Mouse (Mus musculus) forebrain, embryonic 11.5 days (tissue): ENCODE results near the gene Celf6. TPM values are rescaled to one million over a fixed set of nuclear protein-coding genes. Genes with fewer than 3 reads are reported as not detected.

Source experiments
- ATAC-seq: fragments of 200-750 bp; cut with Nextera tagmentation; replicated peaks from 2 replicates; pipeline ENCODE4 v1.8.0; 2017; ENCODE audit warnings: moderate TSS enrichment; ENCODE audit not compliant: low FRiP score
- DNase-seq: peaks from one replicate; pipeline ENCODE4 v3.0.0-alpha.2; 2017; ENCODE audit warnings: low spot score
- H3K27ac ChIP-seq: fragments of 300-500 bp; sonication (generic); 2 replicates; pipeline ENCODE4 v1.5.1; 2014; ENCODE audit warnings: low read depth, low read length
- H3K27me3 ChIP-seq: fragments of 300-500 bp; sonication (generic); 2 replicates; pipeline ENCODE4 v1.6.1; 2014; ENCODE audit warnings: mild to moderate bottlenecking, low read length, mixed read lengths; ENCODE audit not compliant: control insufficient read depth, insufficient read depth
- H3K36me3 ChIP-seq: fragments of 300-500 bp; sonication (generic); 2 replicates; pipeline ENCODE4 v1.6.1; 2014; ENCODE audit warnings: mild to moderate bottlenecking, low read length, moderate library complexity, mixed read lengths; ENCODE audit not compliant: control insufficient read depth, insufficient read depth
- H3K4me1 ChIP-seq: fragments of 300-500 bp; sonication (generic); replicated peaks from 2 replicates; pipeline ENCODE4 v1.6.1; 2014; ENCODE audit warnings: low read length, mixed read lengths; ENCODE audit not compliant: control insufficient read depth, insufficient read depth
- H3K4me2 ChIP-seq: fragments of 300-500 bp; sonication (generic); 2 replicates; pipeline ENCODE4 v1.6.1; 2014; ENCODE audit warnings: low read depth, mild to moderate bottlenecking, low read length, moderate library complexity, mixed read lengths; ENCODE audit not compliant: severe bottlenecking
- H3K4me3 ChIP-seq: fragments of 300-500 bp; sonication (generic); 2 replicates; pipeline ENCODE4 v1.5.1; 2014; ENCODE audit warnings: low read depth, low read length
- H3K9ac ChIP-seq: fragments of 300-500 bp; sonication (generic); 2 replicates; pipeline ENCODE4 v1.6.1; 2014; ENCODE audit warnings: low read length
- H3K9me3 ChIP-seq: fragments of 300-500 bp; sonication (generic); 2 replicates; pipeline ENCODE4 v1.6.1; 2016; ENCODE audit warnings: low read length, mixed read lengths; ENCODE audit not compliant: control insufficient read depth
- WGBS: fragments of 180-500 bp; shearing (Covaris S2); extraction: QIAGEN DNeasy Blood & Tissue Kit; methylation state at CpG from one replicate; pipeline ENCODE4 v1.1.7; 2014; 5-methylcytosine and 5-hydroxymethylcytosine counted together
- polyA plus RNA-seq: library from polyadenylated mRNA; unstranded; fragments of >200 nt; fragmentation: Nextera tagmentation; extraction: Ambion mirVana; gene quantifications from 2 replicates; pipeline ENCODE4 v1.2.1, GENCODE M21; 2014

The Celf6 gene
- polyA plus RNA-seq, 1 experiment from 2014 or later: 8.3 TPM

DNA sequence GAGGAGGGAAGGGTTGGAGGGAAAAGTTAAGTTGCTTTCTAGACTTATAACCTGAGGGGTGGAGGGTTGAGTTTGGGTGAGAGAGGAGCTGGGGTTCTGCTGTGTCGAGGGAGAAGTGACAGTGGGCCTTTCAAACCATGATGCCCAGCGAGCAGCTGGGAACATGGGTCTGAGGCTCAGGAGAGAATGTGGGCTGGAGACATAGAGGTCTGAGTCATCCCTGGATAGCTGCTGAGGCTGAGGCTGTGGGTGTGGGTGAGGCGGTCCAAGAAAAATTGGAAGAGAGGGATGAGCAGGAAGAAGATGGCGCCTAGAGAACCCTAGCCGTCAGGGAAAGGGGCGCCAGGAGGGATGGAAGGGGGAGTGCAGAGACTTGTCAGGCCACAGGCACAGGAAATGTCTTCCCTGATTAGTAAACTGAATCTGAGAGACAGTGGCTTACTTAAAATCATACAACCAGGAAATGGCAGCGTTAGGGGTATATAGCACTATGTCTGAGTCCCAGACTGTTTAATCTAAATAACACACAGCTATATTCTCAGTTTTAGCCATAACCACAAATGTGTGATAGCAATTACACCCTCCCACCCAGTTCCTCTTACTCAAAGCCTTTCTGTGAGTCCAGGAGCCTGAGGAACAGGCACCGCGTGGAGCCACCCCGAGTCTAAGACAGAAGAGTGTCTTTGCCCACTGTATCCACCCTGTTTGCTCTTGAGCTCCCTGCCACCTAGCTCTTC is 12.2 kb downstream of the Celf6 start:
- H3K27me3 ChIP-seq: no peaks in the 10 kb centered on the region; the same call in 1 of the 2 replicates
- H3K9ac ChIP-seq: no peak overlapping the region
- no peaks in the 10 kb centered on the region for H3K9me3 ChIP-seq
- peaks cover 3% of the 10 kb centered on the region; the same call in 1 of the 2 replicates for H3K4me1 ChIP-seq
- no peak overlapping the region for H3K4me3 ChIP-seq
- no peak for ATAC-seq
- H3K36me3 ChIP-seq: no peaks in the 10 kb centered on the region
- WGBS: 80% methylated on average over 10 of the region's 10 CpGs
- H3K27ac ChIP-seq: no peak overlapping the region
- H3K4me2 ChIP-seq: no peak overlapping the region
- no peak for DNase-seq

DNA sequence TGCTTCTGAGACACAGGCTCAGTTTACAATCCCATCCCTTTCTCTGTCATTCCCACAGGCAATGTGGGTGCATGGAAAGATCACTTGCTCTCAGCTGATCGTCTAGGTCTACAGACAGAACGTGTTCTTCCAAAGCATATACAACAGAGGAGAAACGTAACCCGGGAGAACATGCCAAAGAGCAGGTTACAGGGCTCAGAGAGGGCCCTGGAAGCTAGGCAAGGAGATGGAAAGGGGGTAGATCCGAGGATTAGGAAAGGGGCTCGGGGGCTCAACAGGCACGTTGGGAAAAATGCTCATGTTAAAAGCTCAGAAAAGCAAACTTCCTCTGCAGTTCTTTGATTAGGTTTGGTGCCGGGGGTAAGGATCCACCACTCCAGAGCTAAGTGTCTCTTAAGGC is 23.9 kb downstream of the Celf6 start:
- Histone ChIP-seq H3K36me3 (no peaks in the 10 kb centered on the region), H3K4me3 (no peak overlapping the region), H3K4me1 (no peaks in the 10 kb centered on the region), H3K9ac (no peak overlapping the region), H3K9me3 (no peaks in the 10 kb centered on the region), H3K27me3 (no peaks in the 10 kb centered on the region), H3K4me2 (no peak overlapping the region), H3K27ac (no peak overlapping the region)
- DNase-seq: no peak
- ATAC-seq: no peak
- WGBS: 81% methylated on average over 8 of the region's 8 CpGs

DNA sequence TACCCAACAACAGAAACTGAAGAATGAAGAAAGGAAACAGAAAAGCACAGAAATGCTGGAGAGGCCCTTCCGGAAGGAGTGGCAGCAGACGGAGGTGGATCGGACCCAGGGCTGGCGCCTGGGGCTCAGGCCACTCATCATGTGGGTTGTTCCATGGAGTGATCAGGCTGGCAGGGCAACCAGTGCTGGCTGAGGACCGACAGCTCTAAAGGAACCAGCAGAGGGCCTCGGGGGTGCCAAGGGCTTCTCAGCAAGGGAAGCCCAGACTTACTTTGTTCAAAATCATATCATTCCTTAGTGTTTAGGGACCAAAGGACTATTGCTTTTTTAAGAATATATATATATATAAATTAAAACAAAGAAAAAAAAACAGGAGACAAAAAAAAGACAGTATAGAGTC is 28.2 kb downstream of the Celf6 start:
- no peak overlapping the region for H3K4me2 ChIP-seq
- H3K4me3 ChIP-seq: no peak overlapping the region
- H3K4me1 ChIP-seq: no peaks in the 10 kb centered on the region
- no peaks in the 10 kb centered on the region for H3K36me3 ChIP-seq
- H3K9ac ChIP-seq: no peak overlapping the region
- H3K9me3 ChIP-seq: no peaks in the 10 kb centered on the region
- H3K27ac ChIP-seq: no peak overlapping the region
- ATAC-seq: no peak
- WGBS: 67% methylated on average over 6 of the region's 6 CpGs
- no peak for DNase-seq
- H3K27me3 ChIP-seq: no peaks in the 10 kb centered on the region

DNA sequence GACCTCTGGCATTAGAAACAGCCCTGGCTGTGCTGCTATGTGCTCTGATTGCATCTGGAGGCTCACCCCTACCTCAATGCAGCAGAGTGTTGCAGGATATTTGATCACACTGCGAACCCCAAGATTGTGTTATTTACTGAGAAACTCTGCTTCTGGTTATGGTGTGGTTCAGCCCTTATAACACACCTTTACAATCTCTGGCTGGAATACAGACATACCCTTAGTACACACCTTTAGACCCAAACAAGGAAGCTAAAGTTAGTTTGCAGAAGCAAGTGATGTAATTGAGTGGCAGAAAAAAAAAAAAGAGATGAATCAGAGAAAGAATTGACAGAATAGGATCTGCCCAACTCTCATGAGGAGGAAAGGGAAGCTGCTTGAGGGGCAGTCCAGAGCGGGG is 33.2 kb downstream of the Celf6 start:
- 89% methylated on average over 2 of the region's 2 CpGs for WGBS
- H3K4me2 ChIP-seq: no peak overlapping the region
- ATAC-seq (no peak), DNase-seq (no peak)
- H3K9me3 ChIP-seq: no peaks in the 10 kb centered on the region
- H3K4me1 ChIP-seq: no peaks in the 10 kb centered on the region
- H3K27ac ChIP-seq: no peak overlapping the region
- H3K36me3 ChIP-seq: no peaks in the 10 kb centered on the region
- H3K4me3 ChIP-seq: no peak overlapping the region
- no peak overlapping the region for H3K9ac ChIP-seq
- H3K27me3 ChIP-seq: no peaks in the 10 kb centered on the region

DNA sequence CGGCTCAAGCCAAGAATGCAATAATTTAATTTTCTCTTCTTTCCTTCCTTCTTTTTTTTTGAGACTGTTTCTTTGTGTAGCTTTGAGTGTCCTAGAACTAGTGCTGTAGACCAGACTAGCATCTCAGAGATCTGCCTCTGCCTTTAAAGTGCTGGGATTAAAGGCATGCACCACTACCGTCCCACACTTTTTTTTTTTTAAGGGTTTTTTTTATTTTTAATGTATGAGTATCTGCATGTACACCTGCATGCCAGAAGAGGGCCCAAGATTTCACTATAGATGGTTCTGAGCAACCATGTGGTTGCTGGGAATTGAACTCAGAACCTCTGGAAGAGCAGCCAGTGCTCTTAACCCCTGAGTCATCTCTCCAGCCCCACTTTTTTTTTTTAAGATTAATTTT is 38.1 kb downstream of the Celf6 start:
- no peaks in the 10 kb centered on the region for H3K9me3 ChIP-seq
- no peak overlapping the region for H3K9ac ChIP-seq
- H3K27me3 ChIP-seq: no peaks in the 10 kb centered on the region
- H3K36me3 ChIP-seq: no peaks in the 10 kb centered on the region
- H3K4me1 ChIP-seq: no peaks in the 10 kb centered on the region
- no peak overlapping the region for H3K4me2 ChIP-seq
- 88% methylated on average over 2 of the region's 2 CpGs for WGBS
- no peak for DNase-seq
- no peak for ATAC-seq
- H3K4me3 ChIP-seq: no peak overlapping the region
- H3K27ac ChIP-seq: no peak overlapping the region

DNA sequence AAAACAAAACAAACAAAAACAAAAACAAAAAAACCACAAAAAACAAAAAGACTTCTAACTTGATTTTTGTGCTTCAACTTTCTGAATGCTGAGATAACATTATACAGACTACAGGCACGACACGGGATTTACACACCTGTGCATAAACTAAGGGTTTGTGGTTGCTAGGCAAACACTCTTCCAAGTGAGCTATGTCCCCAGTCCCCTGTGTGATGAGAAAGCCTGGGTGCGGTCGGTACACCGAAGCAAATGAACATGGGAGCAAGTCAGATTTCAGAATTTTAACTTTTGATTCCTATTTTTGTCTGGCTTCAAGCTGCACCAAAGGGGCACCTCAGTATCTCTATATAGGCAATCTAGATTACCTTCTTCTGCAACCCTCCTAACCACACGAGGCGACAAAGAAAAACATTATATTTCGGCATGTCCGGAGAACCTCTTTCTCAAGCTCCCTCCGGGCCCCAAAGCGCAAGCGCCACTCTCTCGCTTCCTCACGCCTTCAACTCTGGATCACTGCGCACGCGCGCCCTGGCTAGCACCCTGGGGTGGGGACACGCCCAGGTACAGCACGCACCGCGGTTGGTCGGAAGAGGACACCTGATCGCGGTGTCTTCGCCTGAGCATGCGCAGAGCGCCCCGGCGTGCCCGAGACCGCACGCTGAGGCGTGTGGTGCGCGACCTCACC is 39.0 kb downstream of the Celf6 start, which contains the start of gene Parp6:
TSS of gene Parp6 (plus strand) at position 663 of the 685 bp plus-strand sequence.
- H3K4me1 ChIP-seq: no peaks in the 10 kb centered on the region
- ATAC-seq: peak; percentile 99
- no peaks in the 10 kb centered on the region for H3K27me3 ChIP-seq
- peak within 1 kb of the TSS; percentile 84 for H3K27ac ChIP-seq
- peak within 1 kb of the TSS; percentile 51 for H3K4me2 ChIP-seq
- H3K9me3 ChIP-seq: no peaks in the 10 kb centered on the region
- peak within 1 kb of the TSS; percentile 87 for H3K4me3 ChIP-seq
- H3K36me3 ChIP-seq: no peaks in the 10 kb centered on the region
- DNase-seq: peak; percentile 99
- peak within 1 kb of the TSS; percentile 93 for H3K9ac ChIP-seq
- WGBS: 2% methylated on average over 36 of the region's 36 CpGs

DNA sequence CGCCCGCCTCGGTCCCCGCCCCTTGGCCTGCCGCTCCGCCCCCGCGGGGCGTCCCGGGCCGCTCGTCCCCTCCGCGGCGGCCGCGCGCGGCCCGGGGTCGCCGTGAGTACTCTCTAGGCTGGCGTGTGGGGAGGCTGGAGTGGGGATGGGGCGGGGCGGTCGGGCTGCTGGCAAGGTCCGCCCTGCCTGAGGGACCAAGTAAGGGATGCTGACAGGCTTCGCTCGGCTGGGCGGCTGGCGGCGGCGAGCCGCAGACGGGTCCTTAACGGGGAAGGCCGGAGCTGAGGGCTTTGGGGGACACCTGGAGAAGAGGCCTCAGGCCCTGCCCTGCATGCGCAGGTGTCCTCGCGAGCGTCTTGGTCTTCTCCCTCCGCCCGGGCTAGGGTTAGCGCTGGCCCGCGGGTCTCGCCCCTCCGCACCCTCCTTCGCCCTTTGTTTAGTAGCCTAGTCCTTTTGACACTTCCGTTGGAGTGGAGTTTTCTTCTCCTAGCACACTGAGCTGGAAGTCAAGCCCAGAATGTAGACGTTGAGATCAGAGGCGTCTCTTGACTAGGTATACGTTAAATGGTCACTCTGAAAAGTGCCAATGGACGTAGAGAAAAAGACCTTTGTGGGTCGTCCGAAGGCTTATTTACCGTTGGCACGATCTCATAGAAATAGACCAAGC is 39.7 kb downstream of the Celf6 start:
- WGBS: under 1% methylated on average over 56 of the region's 58 CpGs
- Histone ChIP-seq H3K4me1 (no peaks in the 10 kb centered on the region), H3K4me2 (peak overlapping the region; percentile 51), H3K4me3 (peak overlapping the region; percentile 87), H3K9ac (peak overlapping the region; percentile 93), H3K9me3 (no peaks in the 10 kb centered on the region), H3K36me3 (no peaks in the 10 kb centered on the region; the same call in 1 of the 2 replicates), H3K27me3 (no peaks in the 10 kb centered on the region), H3K27ac (peak overlapping the region; percentile 84)
- ATAC-seq (peak; percentile 67), DNase-seq (no peak)

DNA sequence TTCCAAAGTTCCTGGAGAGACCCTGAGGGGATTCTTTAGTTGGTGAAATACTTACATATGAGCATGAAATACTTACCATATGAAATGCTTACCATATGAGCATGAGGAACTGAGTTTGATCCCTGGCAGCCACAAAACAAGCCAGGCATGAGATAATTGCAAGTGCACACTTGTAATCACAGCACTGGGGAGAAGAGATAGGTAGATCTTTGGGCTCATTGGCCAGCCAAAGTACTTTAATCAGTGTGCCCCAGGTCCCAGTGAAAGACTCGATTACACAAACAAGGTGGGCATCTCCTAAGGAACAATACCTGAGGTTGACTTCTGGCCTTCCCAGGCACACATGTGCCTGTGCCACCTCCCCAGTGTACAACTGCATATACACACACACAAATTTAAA is 60.7 kb downstream of the Celf6 start:
- H3K4me2 ChIP-seq: no peak overlapping the region
- DNase-seq: no peak
- ATAC-seq: no peak
- H3K27ac ChIP-seq: no peak overlapping the region
- H3K4me3 ChIP-seq: no peak overlapping the region
- WGBS: 83% methylated on average over 1 of the region's 1 CpGs
- no peak overlapping the region for H3K9ac ChIP-seq
- H3K4me1 ChIP-seq: no peaks in the 10 kb centered on the region
- peaks cover 1% of the 10 kb centered on the region; the same call in 1 of the 2 replicates for H3K36me3 ChIP-seq
- H3K9me3 ChIP-seq: no peaks in the 10 kb centered on the region
- no peaks in the 10 kb centered on the region for H3K27me3 ChIP-seq
